Mouse (Mus musculus) MEL-GATA-1-ER (cell line): ENCODE measurements around the gene Ccdc170.
"Not testable (repeated sequence)": the region's sequence is repeated elsewhere in the genome, so short reads cannot be mapped to it uniquely, and the experiment has no call there.

Source experiments
- DNase-seq: peaks from one replicate; pipeline ENCODE4 v3.0.0-alpha.2; 2012; ENCODE audit warnings: low read depth; ENCODE audit errors: extremely low read depth

Ccdc170 gene

DNA sequence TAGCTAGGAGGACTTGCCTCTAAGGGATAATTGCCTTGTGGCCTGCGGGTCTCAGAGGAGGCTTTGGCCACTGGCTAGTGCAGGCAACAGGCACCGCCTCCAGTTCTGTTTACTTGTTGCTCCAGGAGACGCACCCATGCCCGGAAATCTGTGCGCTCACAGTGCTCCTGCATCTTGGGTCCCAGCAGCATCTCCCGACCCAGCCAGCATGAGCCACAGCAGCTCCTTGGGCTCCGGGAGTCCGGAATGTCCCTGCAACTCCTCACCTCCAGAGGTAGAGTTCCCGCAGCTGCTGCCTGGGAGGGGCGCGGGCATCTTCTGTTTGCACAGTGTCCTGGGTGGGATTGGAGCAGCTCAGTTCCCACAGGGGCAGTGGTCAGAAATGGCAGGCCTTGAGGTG lies at the start of gene Ccdc170:
Gene Ccdc170 (plus strand): TSS at position 148 of the 400 bp plus-strand sequence.
- no peak for DNase-seq

DNA sequence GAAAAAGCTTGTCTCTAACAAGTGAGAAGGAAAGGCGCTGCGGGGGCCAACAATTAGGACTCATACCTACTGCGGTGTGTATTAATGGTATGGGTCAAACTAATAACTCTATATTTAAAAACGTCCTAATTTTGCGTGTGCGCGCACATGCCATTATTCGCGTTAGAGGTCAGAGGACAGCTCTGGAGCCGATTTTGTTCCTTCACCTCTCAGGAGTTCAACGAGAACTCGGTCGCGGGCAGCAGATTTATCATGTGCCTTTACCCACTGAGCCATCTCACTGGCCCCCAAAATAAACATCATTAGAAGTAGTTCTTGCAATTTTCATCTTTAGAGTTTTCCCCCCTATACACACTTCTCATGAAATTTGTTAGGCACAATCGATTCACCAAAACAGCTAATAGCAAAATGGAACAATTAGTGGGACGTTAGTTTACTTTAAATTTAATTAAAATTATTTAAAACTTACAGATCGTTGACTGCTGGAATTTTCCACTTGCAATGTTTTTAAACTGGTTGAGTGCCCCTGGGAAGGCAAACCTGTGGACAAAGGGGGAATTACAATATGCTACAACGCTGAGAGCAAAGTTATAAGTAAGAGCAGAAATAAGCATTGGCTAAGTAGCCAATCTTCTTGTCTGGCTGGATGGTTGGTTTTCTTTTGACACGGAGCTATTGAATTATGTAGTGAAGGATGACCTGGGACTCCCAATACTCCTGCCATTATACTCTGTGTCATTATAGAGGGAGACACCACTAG lies 49.1 kb upstream of the Ccdc170 start:
- DNase-seq: peak; percentile 28

DNA sequence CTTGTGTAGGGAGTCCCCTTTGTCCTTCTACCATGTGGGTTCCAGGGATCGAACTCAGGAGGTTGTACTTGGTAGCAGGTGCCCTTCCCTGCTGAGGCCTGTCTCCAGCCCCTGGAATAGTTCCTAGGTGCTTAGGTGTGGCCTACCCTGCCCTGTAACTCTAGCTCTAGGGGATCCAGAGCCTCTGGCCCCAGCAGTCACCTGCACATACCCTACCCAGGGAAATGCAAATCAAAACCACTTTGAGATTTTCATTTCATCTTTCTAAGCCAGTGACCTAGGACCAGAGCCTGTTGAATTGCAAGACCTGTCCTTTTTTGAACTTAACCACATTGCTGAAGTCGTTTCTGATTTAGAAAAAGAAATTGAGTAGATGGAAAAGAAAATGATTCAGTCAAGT lies 48.4 kb upstream of the Ccdc170 start:
- not testable (repeated sequence) for DNase-seq

DNA sequence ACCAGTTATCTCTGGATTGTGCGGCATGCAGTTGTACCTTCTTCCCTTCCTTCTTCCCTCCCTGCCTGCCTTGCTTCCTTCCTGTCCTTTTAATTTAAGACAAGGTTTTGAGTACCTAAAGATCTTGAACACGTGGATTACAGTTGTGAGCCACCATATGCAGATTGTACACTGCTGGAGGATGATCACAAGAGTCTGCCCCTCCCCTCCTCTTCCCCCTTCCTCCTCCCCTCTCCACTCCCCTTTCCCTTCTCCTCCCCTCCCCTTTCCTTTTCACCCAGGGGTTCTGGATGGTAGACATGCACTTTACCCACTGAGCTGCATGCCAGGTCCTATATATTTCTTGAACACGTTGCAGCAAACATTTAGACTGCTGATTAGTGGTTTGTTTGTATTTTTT lies 46.9 kb upstream of the Ccdc170 start:
- no peak for DNase-seq

DNA sequence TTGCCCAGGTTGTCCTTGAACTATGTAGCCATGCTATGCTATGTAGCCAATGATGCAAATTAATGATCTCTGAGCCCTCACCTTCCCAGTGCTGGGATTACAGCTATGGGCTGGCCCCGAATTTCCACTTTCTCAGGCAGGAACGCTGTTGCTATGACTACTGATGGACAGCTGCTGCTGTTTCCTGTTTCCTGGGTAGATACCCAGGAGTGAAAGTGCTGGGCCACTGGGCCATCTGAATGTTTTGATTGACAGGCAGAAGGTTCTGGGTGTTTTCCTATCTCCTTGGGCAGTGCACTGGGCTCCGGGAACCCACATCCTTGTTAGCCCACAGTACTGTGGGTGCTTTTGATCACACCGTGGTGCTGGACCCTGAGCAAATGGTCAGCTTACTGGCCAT lies 25.9 kb upstream of the Ccdc170 start:
- no peak for DNase-seq

DNA sequence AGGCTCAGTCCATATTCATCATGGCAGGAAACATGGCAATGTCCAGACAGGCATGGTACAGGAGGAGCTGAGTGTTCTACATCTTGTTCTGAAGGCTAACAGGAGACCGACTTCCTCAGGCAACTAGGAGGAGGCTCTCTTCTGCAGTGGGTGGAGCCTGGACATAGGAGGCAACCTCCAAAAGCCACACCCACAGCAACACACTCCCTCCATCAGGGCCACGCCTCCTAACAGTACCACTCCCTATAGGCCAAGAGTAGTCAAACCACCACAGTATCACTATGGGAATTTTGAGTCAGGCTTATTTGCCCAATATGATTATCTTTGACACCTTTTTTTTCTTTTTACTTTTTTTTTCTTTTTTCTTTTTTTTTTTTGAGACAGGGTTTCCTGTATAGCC lies 22.1 kb upstream of the Ccdc170 start:
- DNase-seq: peak; percentile 19

DNA sequence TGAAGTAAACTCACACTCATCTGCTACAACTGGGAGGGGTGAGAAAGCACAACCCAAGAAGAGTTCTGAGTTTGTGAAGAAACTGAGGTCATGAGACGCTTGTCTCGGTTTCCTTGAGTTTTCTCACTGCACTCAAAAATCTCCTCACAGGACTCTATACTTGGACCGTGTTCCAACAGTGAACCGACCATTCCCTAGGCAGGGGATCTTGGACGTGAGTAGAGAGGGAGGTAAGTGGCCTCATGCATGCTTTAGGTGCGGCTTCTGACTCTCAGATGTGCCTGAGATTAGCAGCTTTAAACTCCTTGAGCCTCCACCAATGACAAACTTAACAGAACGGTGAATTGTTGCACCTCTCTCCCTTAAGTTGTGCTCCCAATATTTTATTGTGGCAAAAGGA lies 16.5 kb upstream of the Ccdc170 start:
- no peak for DNase-seq

DNA sequence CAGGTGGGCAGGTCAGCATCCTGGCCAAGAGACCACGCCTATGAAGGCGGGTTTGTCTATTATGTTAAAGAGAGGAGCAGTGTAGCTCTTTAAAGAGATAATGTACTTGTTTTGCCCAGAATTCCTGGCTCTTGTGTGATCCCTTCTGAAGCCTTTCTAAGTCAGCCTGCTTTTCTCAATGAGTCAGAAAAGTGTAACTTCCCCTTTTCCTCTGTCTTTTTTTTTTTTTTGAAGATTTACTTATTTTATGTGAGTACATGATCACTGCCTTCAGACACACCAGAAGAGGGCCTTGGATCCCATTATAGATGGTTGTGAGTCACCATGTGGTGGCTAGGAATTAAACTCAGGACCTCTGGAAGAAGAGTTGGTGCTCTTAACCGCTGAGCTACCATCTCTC lies 12.9 kb upstream of the Ccdc170 start:
- DNase-seq: peak; percentile 36

DNA sequence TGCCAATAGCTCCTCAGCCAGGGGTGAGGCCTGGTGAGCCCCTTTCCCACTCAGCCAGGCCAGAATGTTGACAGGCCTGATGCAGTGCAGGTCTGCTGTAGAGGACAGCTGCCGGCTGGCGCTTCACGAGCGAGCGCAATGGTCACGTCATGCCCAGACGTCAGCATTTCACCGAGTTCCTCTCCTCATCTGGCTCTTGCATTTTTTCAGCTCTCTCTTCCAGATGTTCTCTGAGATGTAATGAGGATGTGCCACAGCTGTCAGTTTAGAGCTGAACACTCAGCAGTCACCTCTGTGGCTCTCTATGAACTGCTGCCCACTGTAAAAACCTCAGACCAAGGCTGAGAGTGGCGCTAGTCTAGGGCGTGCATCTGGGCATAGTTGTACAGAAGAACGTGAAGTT lies 8.7 kb upstream of the Ccdc170 start:
- DNase-seq: no peak

DNA sequence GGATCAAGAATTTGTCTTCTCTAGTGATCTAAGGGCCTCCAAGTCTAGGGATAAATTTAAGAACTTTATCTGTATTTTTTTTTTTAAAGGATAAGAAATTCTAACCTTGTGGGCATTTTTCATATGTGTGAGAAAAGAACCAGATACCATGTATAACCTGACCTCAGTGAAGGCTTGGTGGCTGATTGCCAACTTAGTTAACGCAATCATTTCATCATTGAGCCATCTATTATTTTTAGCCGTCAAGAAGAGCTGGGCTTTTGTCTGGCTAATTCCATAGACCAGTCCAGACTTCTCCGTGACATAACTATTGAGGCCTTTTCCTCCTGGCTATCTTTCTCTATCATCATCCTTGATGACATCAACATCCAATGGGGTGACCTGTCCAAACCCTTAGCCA lies 6.9 kb upstream of the Ccdc170 start:
- DNase-seq: no peak

DNA sequence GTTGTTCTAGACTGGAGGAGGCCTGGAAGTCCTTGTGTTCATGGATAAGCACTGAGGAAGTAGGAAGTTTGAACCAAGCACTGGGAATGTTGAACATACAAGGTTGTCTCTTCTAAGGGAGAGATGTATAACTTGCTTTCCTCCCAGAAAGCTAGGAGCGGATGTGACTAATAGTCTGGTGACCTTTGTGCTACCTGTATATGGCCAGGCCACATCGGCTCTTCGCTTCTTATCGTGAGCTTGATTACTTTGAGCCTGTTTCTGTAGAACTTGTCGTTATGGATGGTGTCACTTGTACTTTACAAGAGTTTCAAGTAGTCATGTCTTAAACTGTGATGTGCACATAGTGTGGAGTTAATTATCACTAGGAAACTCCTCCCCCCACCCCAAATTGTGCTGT lies 5.7 kb upstream of the Ccdc170 start:
- no peak for DNase-seq

DNA sequence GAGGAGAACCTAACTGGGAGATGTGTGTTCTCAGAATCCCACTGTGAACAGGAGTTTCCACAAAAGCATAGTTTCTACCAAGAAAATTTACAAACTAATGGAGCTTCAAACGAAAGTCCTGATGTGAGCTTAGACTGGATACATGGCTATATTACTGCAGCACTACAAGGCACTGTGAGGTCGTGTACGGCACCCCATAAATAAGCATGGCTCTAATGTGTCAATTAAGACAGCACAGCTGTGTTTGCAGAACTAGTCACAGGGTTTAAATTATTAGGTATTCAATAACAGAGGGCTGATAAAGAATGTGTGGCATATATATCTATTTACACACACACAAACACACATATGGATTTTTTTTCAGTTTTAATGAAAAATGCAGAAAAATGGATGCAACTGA lies 1.4 kb upstream of the Ccdc170 start:
- DNase-seq: no peak

DNA sequence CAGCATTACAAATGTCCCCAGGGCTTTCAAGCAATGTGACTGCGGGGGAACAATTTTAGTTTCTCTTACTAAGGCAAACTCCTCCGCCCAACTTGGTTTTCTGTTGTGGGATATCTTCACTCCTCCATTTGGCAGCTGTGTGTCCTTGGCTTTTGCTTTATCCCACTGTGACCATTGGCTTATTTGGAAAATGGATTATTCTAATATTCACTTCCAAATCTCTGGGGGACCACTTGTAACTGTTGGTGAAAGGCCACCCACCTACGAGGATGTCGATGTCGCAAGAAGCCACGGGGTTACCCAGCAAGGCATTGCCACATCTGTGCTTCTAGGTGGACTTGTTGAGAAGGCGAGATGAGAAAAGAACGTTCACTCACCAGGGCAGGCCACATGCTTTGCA lies 607 bp upstream of the Ccdc170 start:
- no peak for DNase-seq

DNA sequence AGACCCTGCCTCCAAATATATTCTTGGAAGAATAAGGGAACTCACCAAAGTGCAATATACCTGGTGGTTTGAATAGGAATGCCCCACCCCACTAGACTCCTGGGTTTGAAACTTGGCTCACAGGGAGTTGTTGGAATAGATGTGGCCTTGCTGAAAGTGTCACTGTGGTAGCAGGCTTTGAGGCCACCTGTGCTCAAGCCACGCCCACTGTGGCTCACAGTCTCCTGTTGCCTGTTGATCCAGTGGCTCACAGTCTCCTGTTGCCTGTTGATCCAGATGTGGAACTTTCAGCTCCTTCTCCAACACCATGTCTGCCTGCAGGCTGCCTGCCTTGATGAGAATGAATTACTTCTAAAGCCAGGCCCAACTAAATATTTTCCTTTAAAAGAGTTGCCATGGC lies 1.5 kb downstream of the Ccdc170 start:
- no peak for DNase-seq

DNA sequence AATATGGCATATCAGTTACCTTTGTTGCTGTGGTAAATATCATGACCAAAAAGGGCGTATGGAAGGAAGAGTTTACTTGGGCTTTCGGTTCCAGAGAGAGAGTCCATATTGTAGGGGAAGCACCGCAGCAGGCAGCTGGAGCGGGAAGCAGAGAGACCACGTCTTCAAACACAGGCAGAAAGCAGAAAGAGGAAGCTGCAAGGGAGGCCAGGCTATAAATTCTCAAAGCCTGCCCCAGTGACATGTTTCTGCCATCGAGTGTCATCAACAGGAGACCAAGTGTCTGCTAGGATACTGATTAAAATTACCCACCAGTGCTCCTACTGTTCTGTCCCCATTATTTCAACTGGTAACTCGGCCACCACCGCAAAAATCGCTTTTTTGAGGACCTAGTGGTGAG lies 2.7 kb downstream of the Ccdc170 start:
- peak; percentile 63 for DNase-seq

DNA sequence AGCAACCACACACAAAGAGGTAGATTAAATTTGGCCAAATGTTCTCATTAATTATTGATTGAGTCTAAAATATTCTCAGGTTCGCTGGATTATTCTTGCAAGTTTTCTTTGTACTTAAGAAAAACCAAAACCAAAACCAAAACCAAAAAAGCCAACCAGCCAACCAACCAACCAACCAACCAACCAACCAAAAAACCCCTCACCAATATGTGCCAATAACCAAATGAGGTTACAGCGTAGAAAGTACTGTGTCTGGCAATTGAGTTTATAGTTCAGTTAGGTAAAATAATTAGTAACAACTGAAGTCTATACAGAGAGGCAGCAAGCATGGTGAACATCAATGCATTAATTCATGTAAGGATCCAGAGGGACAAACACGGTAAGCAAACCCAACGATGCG lies 7.6 kb downstream of the Ccdc170 start:
- DNase-seq: no peak

DNA sequence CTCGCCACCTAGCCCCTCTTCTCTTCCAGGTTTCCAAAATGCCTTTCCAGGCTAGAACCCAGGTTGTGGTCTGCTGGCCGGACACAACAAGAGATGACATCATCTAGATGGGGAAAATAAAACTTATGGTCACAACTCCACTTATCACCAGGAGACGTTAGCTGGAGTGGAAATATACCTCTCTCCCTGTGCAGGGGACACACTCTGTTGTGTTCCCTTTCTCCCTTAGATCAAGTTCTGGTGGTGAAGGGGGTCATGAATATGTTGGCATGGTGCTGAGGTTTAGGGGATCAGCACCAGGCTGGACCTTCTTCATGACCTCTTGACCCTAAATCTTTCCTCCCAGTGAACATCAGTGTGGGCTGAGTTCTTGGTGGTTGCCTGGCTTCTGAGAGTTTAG lies 9.0 kb downstream of the Ccdc170 start:
- no peak for DNase-seq

DNA sequence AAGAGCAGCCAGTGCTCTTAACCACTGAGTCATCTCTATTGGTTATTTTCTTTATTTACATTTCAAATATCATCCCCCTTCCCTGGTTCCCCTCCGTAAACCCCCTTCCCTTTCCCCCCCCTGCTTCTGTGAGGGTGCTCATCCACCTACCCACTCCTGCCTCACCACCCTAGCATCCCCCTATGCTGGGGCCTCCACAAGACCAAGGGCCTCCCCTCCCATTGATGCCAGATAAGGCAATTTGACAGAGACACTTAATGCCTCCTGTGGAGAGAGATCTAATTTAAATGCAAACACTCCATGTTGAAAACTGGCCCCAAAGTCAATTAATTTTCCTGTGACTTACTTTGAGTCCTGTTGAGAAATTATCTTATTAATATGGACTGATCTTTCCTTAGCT lies 9.7 kb downstream of the Ccdc170 start:
- no peak for DNase-seq

DNA sequence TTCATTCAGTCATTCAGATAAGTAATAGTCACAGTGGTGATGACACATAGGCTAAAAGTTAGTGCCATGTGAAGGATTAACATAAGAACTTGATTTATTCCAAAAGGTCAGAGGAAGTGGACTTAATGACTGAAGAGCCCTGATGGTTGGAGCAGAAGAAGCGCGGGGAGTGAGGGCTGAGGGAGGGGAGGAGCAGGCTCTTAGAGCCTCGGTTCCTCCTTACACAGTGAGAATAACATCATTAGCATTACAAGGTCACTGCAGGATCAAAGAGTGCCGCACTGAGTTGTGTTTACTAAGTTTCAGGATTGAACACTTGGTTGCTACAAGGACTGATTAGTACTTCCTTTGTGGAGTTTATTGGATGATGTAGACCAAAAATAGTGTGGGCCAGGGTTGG lies 10.6 kb downstream of the Ccdc170 start:
- DNase-seq: no peak

DNA sequence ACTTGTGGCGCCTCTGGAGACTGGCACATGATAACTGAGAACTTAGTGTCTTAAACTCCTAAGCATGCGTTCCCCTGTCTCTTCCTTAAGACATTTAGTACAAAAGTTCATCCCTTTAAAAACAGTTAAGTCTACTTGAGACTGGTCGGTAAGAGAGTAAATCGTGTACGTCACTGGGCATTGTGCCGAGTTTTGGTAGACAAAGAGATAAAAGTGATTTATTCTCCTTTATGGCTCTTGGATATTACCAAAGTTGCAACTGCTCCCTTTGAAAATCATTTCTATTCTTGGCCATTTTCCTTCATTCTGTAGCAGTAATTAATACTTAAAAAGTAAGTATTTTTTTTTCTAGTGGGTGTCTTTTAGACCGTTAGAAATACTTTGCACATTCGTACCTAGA lies 20.9 kb downstream of the Ccdc170 start:
- no peak for DNase-seq

DNA sequence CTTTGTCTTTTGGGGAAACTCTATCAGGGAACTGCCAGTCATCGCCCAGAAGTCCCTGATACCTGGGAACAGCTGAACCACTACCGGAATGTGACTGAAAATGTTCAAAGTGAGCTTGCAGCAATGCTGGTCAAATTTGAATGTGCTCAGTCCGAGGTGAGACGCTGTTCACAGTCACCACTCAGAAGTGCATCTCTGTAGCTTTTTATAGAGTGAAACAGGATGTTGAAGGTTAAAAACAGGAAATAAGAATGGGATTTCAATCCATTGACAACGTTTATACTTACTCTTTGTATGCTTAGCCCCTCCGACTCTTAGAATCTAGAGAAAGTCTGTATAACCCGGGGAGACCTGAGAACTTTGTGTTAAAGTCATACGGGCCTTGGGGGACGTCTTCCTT lies 30.4 kb downstream of the Ccdc170 start:
- DNase-seq: no peak

DNA sequence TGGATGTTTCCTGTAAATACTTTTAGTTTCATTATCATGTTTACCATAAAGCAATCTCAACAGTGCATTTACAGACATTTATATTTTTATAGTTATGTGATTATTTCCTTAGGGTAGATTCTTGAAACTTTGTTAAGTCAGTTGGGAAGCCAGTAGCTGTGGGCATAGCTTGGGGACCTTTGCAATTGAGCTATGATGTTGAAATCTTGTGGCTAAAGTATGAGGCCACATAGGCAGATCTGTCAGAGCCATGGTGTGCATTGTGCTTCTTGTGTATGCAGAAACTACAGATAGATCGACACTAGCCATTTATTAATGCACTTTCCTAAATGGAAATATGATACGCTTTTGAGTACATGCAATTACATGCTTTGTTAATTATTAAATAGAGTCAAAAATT lies 35.3 kb downstream of the Ccdc170 start:
- no peak for DNase-seq

DNA sequence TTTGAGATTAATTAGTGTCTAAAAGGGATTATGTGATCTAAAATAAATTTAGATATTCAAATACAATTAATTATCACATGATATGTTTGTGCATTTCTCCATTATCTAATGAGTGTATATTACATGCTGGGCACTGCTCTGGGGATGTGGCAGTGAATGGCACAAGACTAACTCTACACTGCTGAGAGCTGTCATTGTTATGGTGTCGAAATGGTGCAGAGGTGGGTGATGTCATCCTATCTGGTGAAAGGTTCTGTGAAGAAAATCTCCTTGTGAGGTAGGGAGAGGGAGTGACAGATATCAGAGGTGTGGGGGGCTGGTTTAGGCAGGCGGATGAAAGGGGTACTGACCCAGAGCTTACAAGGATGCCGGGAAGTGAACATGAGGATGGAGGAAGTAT lies 37.3 kb downstream of the Ccdc170 start:
- DNase-seq: no peak
